Mouse (Mus musculus): ENCODE data around the gene Elmo1.

The Elmo1 gene

GRCm38 (mm10) chr13:20090133-20090710, at the start of gene Elmo1:
TSS of gene Elmo1 (plus strand) at chr13:20090596.
- no peak for DNase-seq (ENCODE audit: low spot score)

- DNase-seq (ENCODE audit: low spot score), result no peak
These were observed 49.1 kb upstream of the Elmo1 start for GRCm38 (mm10) chr13:20041169-20041830.

GRCm38 (mm10) chr13:20042856-20043255, 47.5 kb upstream of the Elmo1 start:
- DNase-seq (ENCODE audit: low spot score), result no peak

- no peak for DNase-seq (ENCODE audit: low spot score)
These were observed 45.0 kb upstream of the Elmo1 start for GRCm38 (mm10) chr13:20045350-20045749.

- DNase-seq (ENCODE audit: low spot score), result no peak
These were observed 44.6 kb upstream of the Elmo1 start for GRCm38 (mm10) chr13:20045836-20046235.

- DNase-seq (ENCODE audit: low spot score), result no peak
These were observed 44.0 kb upstream of the Elmo1 start for GRCm38 (mm10) chr13:20046406-20046805.

GRCm38 (mm10) chr13:20047926-20048836, 42.2 kb upstream of the Elmo1 start:
- no peak for DNase-seq (ENCODE audit: low spot score)

- DNase-seq (ENCODE audit: low spot score), result no peak
These were observed 41.6 kb upstream of the Elmo1 start for GRCm38 (mm10) chr13:20048837-20049160.

GRCm38 (mm10) chr13:20049654-20050053, 40.7 kb upstream of the Elmo1 start:
- no peak for DNase-seq (ENCODE audit: low spot score)

- DNase-seq (ENCODE audit: low spot score), result no peak
These were observed 40.2 kb upstream of the Elmo1 start for GRCm38 (mm10) chr13:20050149-20050548.

- DNase-seq (ENCODE audit: low spot score), result no peak
These were observed 32.5 kb upstream of the Elmo1 start for GRCm38 (mm10) chr13:20057926-20058325.

- DNase-seq (ENCODE audit: low spot score), result no peak
These were observed 29.4 kb upstream of the Elmo1 start for GRCm38 (mm10) chr13:20061031-20061430.

GRCm38 (mm10) chr13:20063331-20063730, 27.1 kb upstream of the Elmo1 start:
- no peak for DNase-seq (ENCODE audit: low spot score)

- DNase-seq (ENCODE audit: low spot score), result no peak
These were observed 18.4 kb upstream of the Elmo1 start for GRCm38 (mm10) chr13:20072043-20072442.

GRCm38 (mm10) chr13:20072994-20073393, 17.4 kb upstream of the Elmo1 start:
- DNase-seq (ENCODE audit: low spot score), result no peak

GRCm38 (mm10) chr13:20076521-20076920, 13.9 kb upstream of the Elmo1 start:
- DNase-seq (ENCODE audit: low spot score), result no peak

GRCm38 (mm10) chr13:20077237-20077636, 13.2 kb upstream of the Elmo1 start:
- DNase-seq (ENCODE audit: low spot score), result no peak

GRCm38 (mm10) chr13:20090711-20091603, 561 bp downstream of the Elmo1 start:
- no peak for DNase-seq (ENCODE audit: low spot score)

- no peak for DNase-seq (ENCODE audit: low spot score)
These were observed 1.2 kb downstream of the Elmo1 start for GRCm38 (mm10) chr13:20091604-20091926.

GRCm38 (mm10) chr13:20092301-20092700, 1.9 kb downstream of the Elmo1 start:
- no peak for DNase-seq (ENCODE audit: low spot score)

GRCm38 (mm10) chr13:20093307-20094045, 3.1 kb downstream of the Elmo1 start:
- no peak for DNase-seq (ENCODE audit: low spot score)
